ENCODE assay signal across 8 mouse cellular contexts in genomic region chr13:55322130-55322825, GRCm38 (mm10). TPM values are rescaled to one million over a fixed set of nuclear protein-coding genes. Genes with fewer than 3 reads are reported as not detected.
DNase-seq lines count a peak whose midpoint lies in the region; ATAC-seq and TF ChIP-seq lines count a peak whose summit lies in the region.

No protein-coding gene starts in this region.

- peak; percentile 42 for ATAC-seq in intestine, embryonic 15.5 days
- peak; percentile 57 for ATAC-seq in liver, postnatal 0 days
- no peak for ATAC-seq in neural tube, embryonic 13.5 days (ENCODE audit: low read depth)

- TF ChIP-seq CTCF in liver, postnatal 0 days (IDR thresholded peaks at IDR 0.05; ENCODE audit: low read depth) = peak; percentile 68

- H3K9me3 ChIP-seq in forebrain, embryonic 10.5 days = no peaks in the 10 kb centered on the region
- H3K9me3 ChIP-seq in intestine, embryonic 15.5 days = no peaks in the 10 kb centered on the region
- H3K9me3 ChIP-seq in liver, postnatal 0 days (ENCODE audit: low read length) = no peaks in the 10 kb centered on the region
- H3K9me3 ChIP-seq in neural tube, embryonic 13.5 days = no peaks in the 10 kb centered on the region

- H3K4me1 ChIP-seq in brown adipose tissue, adult 24 weeks (ENCODE audit: control insufficient read depth, insufficient read depth, insufficient read length, low read length) = peaks cover 2% of the 10 kb centered on the region; the same call in 1 of the 2 replicates
- H3K4me1 ChIP-seq in forebrain, embryonic 10.5 days = peaks cover 38% of the 10 kb centered on the region
- H3K4me1 ChIP-seq in intestine, embryonic 15.5 days (replicated peaks) = peaks cover 29% of the 10 kb centered on the region
- H3K4me1 ChIP-seq in liver, postnatal 0 days (ENCODE audit: insufficient read depth) = peaks cover 37% of the 10 kb centered on the region
- H3K4me1 ChIP-seq in neural tube, embryonic 13.5 days (replicated peaks) = peaks cover 40% of the 10 kb centered on the region

- WGBS in forebrain, embryonic 10.5 days = 2% methylated on average over 31 of the region's 31 CpGs
- WGBS in intestine, embryonic 15.5 days = under 1% methylated on average over 31 of the region's 31 CpGs
- WGBS in liver, postnatal 0 days (ENCODE audit: insufficient replicate concordance) = under 1% methylated on average over 31 of the region's 31 CpGs
- 2% methylated on average over 31 of the region's 31 CpGs for WGBS in neural tube, embryonic 13.5 days

- peak overlapping the region; percentile 83 for H3K4me2 ChIP-seq in intestine, embryonic 15.5 days (replicated peaks)
- peak overlapping the region; percentile 93 for H3K4me2 ChIP-seq in liver, postnatal 0 days (ENCODE audit: low read depth, low read length)
- peak overlapping the region; percentile 91 for H3K4me2 ChIP-seq in neural tube, embryonic 13.5 days

- TF ChIP-seq EP300 in liver, postnatal 0 days (IDR thresholded peaks at IDR 0.05; ENCODE audit: low read depth) = no peak

- H3K4me3 ChIP-seq in brown adipose tissue, adult 24 weeks (ENCODE audit: insufficient read depth, low read depth, low read length) = peak overlapping the region; percentile 84
- peak overlapping the region; percentile 93 for H3K4me3 ChIP-seq in forebrain, embryonic 10.5 days
- peak overlapping the region; percentile 91 for H3K4me3 ChIP-seq in intestine, embryonic 15.5 days (replicated peaks)
- peak overlapping the region; percentile 86 for H3K4me3 ChIP-seq in liver, postnatal 0 days (ENCODE audit: low read depth, low read length)
- H3K4me3 ChIP-seq in neural tube, embryonic 13.5 days = peak overlapping the region; percentile 98

- intact Hi-C loops in left cerebral cortex, postnatal 4 days (cut with DNase I) = no loop called here

- H3K36me3 ChIP-seq in forebrain, embryonic 10.5 days (replicated peaks) = peaks cover 81% of the 10 kb centered on the region
- H3K36me3 ChIP-seq in intestine, embryonic 15.5 days = peaks cover 24% of the 10 kb centered on the region
- peaks cover 44% of the 10 kb centered on the region for H3K36me3 ChIP-seq in liver, postnatal 0 days (replicated peaks; ENCODE audit: insufficient read depth, low read length)
- H3K36me3 ChIP-seq in neural tube, embryonic 13.5 days = peaks cover 60% of the 10 kb centered on the region

- H3K27ac ChIP-seq in brown adipose tissue, adult 24 weeks (replicated peaks; ENCODE audit: low read depth, low read length) = peak overlapping the region; percentile 27
- H3K27ac ChIP-seq in forebrain, embryonic 10.5 days = peak overlapping the region; percentile 95
- peak overlapping the region; percentile 90 for H3K27ac ChIP-seq in intestine, embryonic 15.5 days
- H3K27ac ChIP-seq in liver, postnatal 0 days (ENCODE audit: low read depth) = peak overlapping the region; percentile 84
- H3K27ac ChIP-seq in neural tube, embryonic 13.5 days (replicated peaks) = peak overlapping the region; percentile 70

- DNase-seq in left cerebral cortex, adult 18-20 months (ENCODE audit: low spot score in 2 of 2) = peak; percentile 28 to 45
- no peak for DNase-seq in left cerebral cortex, postnatal 4 days
- DNase-seq in forebrain, embryonic 10.5 days (ENCODE audit: extremely low spot score, low spot score) = peak; percentile 44
- peak; percentile 56 for DNase-seq in liver, postnatal 0 days
- DNase-seq in frontal cortex, postnatal 25 days (ENCODE audit: low spot score in 2 of 2) = no peak

- no peaks in the 10 kb centered on the region for H3K27me3 ChIP-seq in forebrain, embryonic 10.5 days (ENCODE audit: poor library complexity, severe bottlenecking)
- no peaks in the 10 kb centered on the region for H3K27me3 ChIP-seq in intestine, embryonic 15.5 days (replicated peaks)
- H3K27me3 ChIP-seq in liver, postnatal 0 days (ENCODE audit: insufficient read depth, low read length) = no peaks in the 10 kb centered on the region
- no peaks in the 10 kb centered on the region for H3K27me3 ChIP-seq in neural tube, embryonic 13.5 days

- H3K9ac ChIP-seq in intestine, embryonic 15.5 days = peak overlapping the region; percentile 98
- peak overlapping the region; percentile 90 for H3K9ac ChIP-seq in liver, postnatal 0 days (replicated peaks)
- peak overlapping the region; percentile 96 for H3K9ac ChIP-seq in neural tube, embryonic 13.5 days

RNA-seq across cellular contexts. Expression of gene Rab24, which starts 0.5 kb away (rescaled TPM):
- total RNA-seq in left cerebral cortex, adult 18-20 months (2021) = 10 to 100 TPM; 87.6 to 89.3 TPM
- total RNA-seq in left cerebral cortex, postnatal 4 days (2021) = 10 to 100 TPM; 54.8 to 58.5 TPM
- polyA plus RNA-seq in brown adipose tissue, adult 24 weeks (2012; ENCODE audit: insufficient read depth, insufficient read length, missing spikeins) = 40.0 and 56.9 TPM in 2 replicates
- 67.1 and 76.5 TPM in 2 replicates for polyA plus RNA-seq in forebrain, embryonic 10.5 days (2016; fragmentation: Nextera tagmentation; extraction: Ambion mirVana)
- 83.2 and 101 TPM in 2 replicates for polyA plus RNA-seq in intestine, embryonic 15.5 days (2015; fragmentation: Nextera tagmentation; extraction: Ambion mirVana)
- 38.7 and 39.6 TPM in 2 replicates for polyA plus RNA-seq in liver, postnatal 0 days (2015; fragmentation: Nextera tagmentation; extraction: Ambion mirVana)
- polyA plus RNA-seq in neural tube, embryonic 13.5 days (2015; fragmentation: Nextera tagmentation; extraction: Ambion mirVana) = 89.1 and 97.9 TPM in 2 replicates

RNA-seq across cellular contexts. Expression of gene Prelid1, which starts 2.0 kb away (rescaled TPM):
- 100 to 1,000 TPM; 171 to 182 TPM for total RNA-seq in left cerebral cortex, adult 18-20 months (2021)
- 100 to 1,000 TPM; 182 to 192 TPM for total RNA-seq in left cerebral cortex, postnatal 4 days (2021)
- polyA plus RNA-seq in brown adipose tissue, adult 24 weeks (2012; ENCODE audit: insufficient read depth, insufficient read length, missing spikeins) = 116 and 125 TPM in 2 replicates
- 502 and 512 TPM in 2 replicates for polyA plus RNA-seq in forebrain, embryonic 10.5 days (2016; fragmentation: Nextera tagmentation; extraction: Ambion mirVana)
- polyA plus RNA-seq in intestine, embryonic 15.5 days (2015; fragmentation: Nextera tagmentation; extraction: Ambion mirVana) = 543 and 576 TPM in 2 replicates
- polyA plus RNA-seq in liver, postnatal 0 days (2015; fragmentation: Nextera tagmentation; extraction: Ambion mirVana) = 196 and 213 TPM in 2 replicates
- polyA plus RNA-seq in neural tube, embryonic 13.5 days (2015; fragmentation: Nextera tagmentation; extraction: Ambion mirVana) = 288 and 299 TPM in 2 replicates

RNA-seq across cellular contexts. Expression of gene Mxd3, which starts 7.3 kb away (rescaled TPM):
- 1 to 10 TPM; 1.1 to 1.8 TPM for total RNA-seq in left cerebral cortex, adult 18-20 months (2021)
- 1 to 10 TPM; 3.6 to 5.6 TPM for total RNA-seq in left cerebral cortex, postnatal 4 days (2021)
- not detected in 2 replicates for polyA plus RNA-seq in brown adipose tissue, adult 24 weeks (2012; ENCODE audit: insufficient read depth, insufficient read length, missing spikeins)
- 23.0 and 28.5 TPM in 2 replicates for polyA plus RNA-seq in forebrain, embryonic 10.5 days (2016; fragmentation: Nextera tagmentation; extraction: Ambion mirVana)
- polyA plus RNA-seq in intestine, embryonic 15.5 days (2015; fragmentation: Nextera tagmentation; extraction: Ambion mirVana) = 22.3 and 26.0 TPM in 2 replicates
- 14.0 and 15.9 TPM in 2 replicates for polyA plus RNA-seq in liver, postnatal 0 days (2015; fragmentation: Nextera tagmentation; extraction: Ambion mirVana)
- polyA plus RNA-seq in neural tube, embryonic 13.5 days (2015; fragmentation: Nextera tagmentation; extraction: Ambion mirVana) = 9.7 and 11.2 TPM in 2 replicates

RNA-seq across cellular contexts. Expression of gene Lman2, which starts 40.3 kb away (rescaled TPM):
- total RNA-seq in left cerebral cortex, adult 18-20 months (2021) = 10 to 100 TPM; 54.4 to 59.1 TPM
- 10 to 100 TPM; 43.1 to 46.8 TPM for total RNA-seq in left cerebral cortex, postnatal 4 days (2021)
- polyA plus RNA-seq in brown adipose tissue, adult 24 weeks (2012; ENCODE audit: insufficient read depth, insufficient read length, missing spikeins) = 87.3 and 88.0 TPM in 2 replicates
- polyA plus RNA-seq in forebrain, embryonic 10.5 days (2016; fragmentation: Nextera tagmentation; extraction: Ambion mirVana) = 97.8 and 100 TPM in 2 replicates
- 121 and 128 TPM in 2 replicates for polyA plus RNA-seq in intestine, embryonic 15.5 days (2015; fragmentation: Nextera tagmentation; extraction: Ambion mirVana)
- polyA plus RNA-seq in liver, postnatal 0 days (2015; fragmentation: Nextera tagmentation; extraction: Ambion mirVana) = 50.5 and 56.0 TPM in 2 replicates
- 56.6 and 59.4 TPM in 2 replicates for polyA plus RNA-seq in neural tube, embryonic 13.5 days (2015; fragmentation: Nextera tagmentation; extraction: Ambion mirVana)

RNA-seq across cellular contexts. Expression of gene Rgs14, which starts 47.3 kb away (rescaled TPM):
- 10 to 100 TPM; 57.5 to 60.7 TPM for total RNA-seq in left cerebral cortex, adult 18-20 months (2021)
- 1 to 10 TPM; 4.3 to 6.3 TPM for total RNA-seq in left cerebral cortex, postnatal 4 days (2021)
- not detected in 2 replicates for polyA plus RNA-seq in brown adipose tissue, adult 24 weeks (2012; ENCODE audit: insufficient read depth, insufficient read length, missing spikeins)
- polyA plus RNA-seq in forebrain, embryonic 10.5 days (2016; fragmentation: Nextera tagmentation; extraction: Ambion mirVana) = 0.34 and 0.58 TPM in 2 replicates
- 0.85 and 1.2 TPM in 2 replicates for polyA plus RNA-seq in intestine, embryonic 15.5 days (2015; fragmentation: Nextera tagmentation; extraction: Ambion mirVana)
- polyA plus RNA-seq in liver, postnatal 0 days (2015; fragmentation: Nextera tagmentation; extraction: Ambion mirVana) = 2.8 and 3.1 TPM in 2 replicates
- 0.13 and 0.87 TPM in 2 replicates for polyA plus RNA-seq in neural tube, embryonic 13.5 days (2015; fragmentation: Nextera tagmentation; extraction: Ambion mirVana)

Comparison
In these comparisons a context has a peak if more than half of its experiments do, and no peak if none do; other contexts are left out.
1. DNase-seq: peak in left cerebral cortex, adult 18-20 months (2 of 2), forebrain, embryonic 10.5 days (single experiment) and liver, postnatal 0 days (single experiment); none in left cerebral cortex, postnatal 4 days (single experiment) and frontal cortex, postnatal 25 days (0 of 2).
2. H3K27ac ChIP-seq: peak in every context shown above with its lines; median percentile 95 in forebrain, embryonic 10.5 days; 90 in intestine, embryonic 15.5 days; 84 in liver, postnatal 0 days; 70 in neural tube, embryonic 13.5 days; 27 in brown adipose tissue, adult 24 weeks.
3. RNA of gene Mxd3, which starts 7.3 kb away (polyA plus RNA-seq): 23.0 to 28.5 TPM in forebrain, embryonic 10.5 days, 22.3 to 26.0 TPM in intestine, embryonic 15.5 days, 14.0 to 15.9 TPM in liver, postnatal 0 days and 9.7 to 11.2 TPM in neural tube, embryonic 13.5 days; not detected in brown adipose tissue, adult 24 weeks; every median in the first group is over 10 times any median in the second.
4. Peak in every context shown above with its lines, with median percentiles within 50 percentile points of each other: H3K4me3 ChIP-seq, H3K4me2 ChIP-seq and H3K9ac ChIP-seq.